In the genomic region with DNA sequence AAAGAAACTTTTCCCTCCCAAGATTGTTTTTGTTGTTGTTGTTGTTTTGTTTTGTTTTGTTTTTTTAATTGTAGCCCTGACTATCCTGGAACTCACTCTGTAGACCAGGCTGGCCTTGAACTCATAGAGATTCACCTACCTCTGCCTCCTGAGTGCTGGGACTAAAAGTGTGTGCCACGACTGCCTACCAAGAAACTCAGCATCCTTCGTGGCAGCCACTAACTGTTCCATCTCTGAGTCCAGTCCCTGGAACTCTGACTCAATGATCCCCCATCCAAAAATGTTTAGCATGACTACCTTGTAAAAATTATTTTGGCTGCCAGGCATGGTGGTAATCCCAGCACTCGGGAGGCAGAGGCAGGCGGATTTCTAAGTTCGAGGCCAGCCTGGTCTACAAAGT, we compare ENCODE assay signal across 3 mouse cellular contexts. TPM values are rescaled to one million over a fixed set of nuclear protein-coding genes. Genes with fewer than 3 reads are reported as not detected.
"Had no signal": no experiment of that assay in that cellular context is flagged by ENCODE, and none has a peak within 500 bp of the region (broad histone marks: within the 10 kb centered on the region; RNA-seq: fewer than 3 reads in every experiment).

No protein-coding gene starts in this region.

RNA-seq across cellular contexts. Expression of a gene that starts 26.6 kb away (rescaled TPM):
- total RNA-seq: megakaryocyte, adult 5-6 weeks; monocyte, adult 5-6 weeks had no signal
- polyA plus RNA-seq: macrophage had no signal
